Mouse (Mus musculus) kidney, embryonic 16.5 days (tissue): ENCODE data around the gene Chil5. TPM values are rescaled to one million over a fixed set of nuclear protein-coding genes. Genes with fewer than 3 reads are reported as not detected.
"Not testable (repeated sequence)": the region's sequence is repeated elsewhere in the genome, so short reads cannot be mapped to it uniquely, and the experiment has no call there.

ENCODE experiments used
- ATAC-seq: fragments of 200-750 bp; cut with Nextera tagmentation; 2 replicates; pipeline ENCODE4 v1.8.0; 2017; ENCODE audit warnings: moderate TSS enrichment; ENCODE audit not compliant: low FRiP score, low TSS enrichment
- H3K27ac ChIP-seq: fragments of 300-500 bp; sonication (generic); 2 replicates; pipeline ENCODE4 v1.5.1; 2014; ENCODE audit warnings: low read length
- H3K27me3 ChIP-seq: fragments of 300-500 bp; sonication (generic); 2 replicates; pipeline ENCODE4 v1.6.1; 2014; ENCODE audit warnings: low read length, control low read depth, mixed read lengths; ENCODE audit not compliant: insufficient read depth
- H3K36me3 ChIP-seq: fragments of 300-500 bp; sonication (generic); 2 replicates; pipeline ENCODE4 v1.6.1; 2014; ENCODE audit warnings: low read length, control low read depth, mixed read lengths; ENCODE audit not compliant: insufficient read depth
- H3K4me1 ChIP-seq: fragments of 300-500 bp; sonication (generic); 2 replicates; pipeline ENCODE4 v1.6.1; 2014; ENCODE audit warnings: low read length, control low read depth, mixed read lengths; ENCODE audit not compliant: insufficient read depth
- H3K4me2 ChIP-seq: fragments of 300-500 bp; sonication (generic); replicated peaks from 2 replicates; pipeline ENCODE4 v1.6.1; 2014; ENCODE audit warnings: low read depth, low read length
- H3K4me3 ChIP-seq: fragments of 300-500 bp; sonication (generic); 2 replicates; pipeline ENCODE4 v1.5.1; 2014; ENCODE audit warnings: mild to moderate bottlenecking, low read length
- H3K9ac ChIP-seq: fragments of 300-500 bp; sonication (generic); replicated peaks from 2 replicates; pipeline ENCODE4 v1.6.1; 2014; ENCODE audit warnings: low read length
- H3K9me3 ChIP-seq: fragments of 300-500 bp; sonication (generic); 2 replicates; pipeline ENCODE4 v1.6.1; 2016; ENCODE audit warnings: low read length, control low read depth
- WGBS: fragments of 180-500 bp; shearing (Covaris S2); extraction: QIAGEN DNeasy Blood & Tissue Kit; methylation state at CpG from one replicate; pipeline ENCODE4 v1.1.7; 2014; 5-methylcytosine and 5-hydroxymethylcytosine counted together
- polyA plus RNA-seq: library from polyadenylated mRNA; unstranded; fragments of >200 nt; fragmentation: Nextera tagmentation; extraction: Ambion mirVana; gene quantifications from 2 replicates; pipeline ENCODE4 v1.2.1, GENCODE M21; 2015

Gene Chil5
- not detected in 2 replicates for polyA plus RNA-seq

- H3K27ac ChIP-seq, result no peak within 1 kb of the TSS
- H3K4me1 ChIP-seq, result no peaks in the 10 kb centered on the region
- no peaks in the 10 kb centered on the region for H3K27me3 ChIP-seq
- no peaks in the 10 kb centered on the region for H3K9me3 ChIP-seq
- H3K9ac ChIP-seq, result no peak within 1 kb of the TSS
- H3K4me2 ChIP-seq, result no peak within 1 kb of the TSS
- WGBS, result 88% methylated on average over 1 of the region's 1 CpGs
- H3K4me3 ChIP-seq, result no peak within 1 kb of the TSS
- ATAC-seq, result no peak
- H3K36me3 ChIP-seq, result no peaks in the 10 kb centered on the region
Observed at GRCm38 (mm10) chr3:106032781-106033180, at the start of gene Chil5. Gene Chil5 (minus strand): TSS chr3:106032814.

DNA sequence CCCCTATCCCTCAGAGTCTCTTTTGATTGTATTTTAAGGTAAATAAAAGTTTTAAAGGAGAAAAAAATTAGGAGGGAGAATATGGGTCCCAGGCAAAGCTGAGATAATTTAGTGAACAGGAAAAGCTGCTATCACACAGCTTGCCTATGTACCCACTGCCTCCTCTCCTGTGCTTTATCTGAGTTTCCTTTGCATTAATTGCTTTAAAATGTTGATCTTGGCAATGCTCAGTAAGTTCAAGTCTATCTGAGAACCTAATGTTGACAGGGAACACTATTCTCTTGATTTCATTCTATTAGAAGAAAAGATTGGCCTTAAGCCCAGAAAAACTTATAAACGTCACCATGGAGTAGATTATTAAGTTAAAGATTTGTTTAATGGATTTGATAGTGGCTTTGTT lies 42.2 kb upstream of the Chil5 start:
- 50% methylated on average over 1 of the region's 1 CpGs for WGBS
- Histone ChIP-seq H3K36me3 (no peaks in the 10 kb centered on the region), H3K4me2 (no peak overlapping the region), H3K4me3 (no peak overlapping the region), H3K9me3 (no peaks in the 10 kb centered on the region), H3K27me3 (no peaks in the 10 kb centered on the region), H3K27ac (no peak overlapping the region), H3K9ac (no peak overlapping the region), H3K4me1 (no peaks in the 10 kb centered on the region)
- ATAC-seq, result no peak

GRCm38 (mm10) chr3:106070994-106071393 lies 38.4 kb upstream of the Chil5 start:
- no peak for ATAC-seq
- H3K27me3 ChIP-seq, result no peaks in the 10 kb centered on the region
- no peaks in the 10 kb centered on the region for H3K4me1 ChIP-seq
- no peak overlapping the region for H3K9ac ChIP-seq
- H3K36me3 ChIP-seq, result no peaks in the 10 kb centered on the region
- no peak overlapping the region for H3K4me3 ChIP-seq
- no peak overlapping the region for H3K27ac ChIP-seq
- no peaks in the 10 kb centered on the region for H3K9me3 ChIP-seq
- H3K4me2 ChIP-seq, result no peak overlapping the region
- WGBS, result 86% methylated on average over 2 of the region's 2 CpGs

GRCm38 (mm10) chr3:106067707-106068106 lies 35.1 kb upstream of the Chil5 start:
- H3K4me1 ChIP-seq, H3K27me3 ChIP-seq, H3K9ac ChIP-seq, H3K27ac ChIP-seq, ATAC-seq, H3K4me2 ChIP-seq, H3K9me3 ChIP-seq, H3K36me3 ChIP-seq, H3K4me3 ChIP-seq: not testable (repeated sequence)
- 41% methylated on average over 5 of the region's 5 CpGs for WGBS

GRCm38 (mm10) chr3:106057966-106058365 lies 25.4 kb upstream of the Chil5 start:
- Histone ChIP-seq H3K36me3 (no peaks in the 10 kb centered on the region), H3K9me3 (no peaks in the 10 kb centered on the region), H3K4me3 (no peak overlapping the region), H3K27me3 (no peaks in the 10 kb centered on the region), H3K9ac (no peak overlapping the region), H3K27ac (no peak overlapping the region), H3K4me1 (no peaks in the 10 kb centered on the region), H3K4me2 (no peak overlapping the region)
- ATAC-seq, result no peak
- 86% methylated on average over 3 of the region's 3 CpGs for WGBS

DNA sequence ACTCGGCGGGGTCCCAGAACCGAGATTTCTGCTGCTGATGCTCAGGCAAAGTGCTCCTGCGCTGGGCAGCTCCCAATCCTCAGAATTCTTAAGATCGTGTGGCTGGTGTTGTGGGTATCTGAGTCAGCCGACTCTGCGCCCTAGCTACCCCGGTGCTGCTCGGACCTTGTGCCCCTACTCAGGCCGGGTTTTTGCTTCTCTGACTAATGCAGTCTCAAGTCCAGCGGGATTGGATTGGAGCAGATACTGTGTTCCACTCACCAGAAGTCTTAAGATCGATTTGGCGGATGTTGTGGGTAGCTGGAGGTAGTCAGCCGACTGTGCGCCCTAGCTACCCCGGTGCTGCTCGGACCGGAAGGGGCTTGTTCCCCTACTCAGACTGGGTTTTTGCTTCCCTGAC lies 19.3 kb upstream of the Chil5 start:
- Histone ChIP-seq H3K4me1 (no peaks in the 10 kb centered on the region), H3K4me2 (no peak overlapping the region), H3K9me3 (no peaks in the 10 kb centered on the region), H3K36me3 (no peaks in the 10 kb centered on the region), H3K27ac (no peak overlapping the region), H3K9ac (no peak overlapping the region), H3K27me3 (no peaks in the 10 kb centered on the region), H3K4me3 (no peak overlapping the region)
- no peak for ATAC-seq
- WGBS, result 67% methylated on average over 18 of the region's 18 CpGs

GRCm38 (mm10) chr3:106040306-106040705 lies 7.7 kb upstream of the Chil5 start:
- Histone ChIP-seq H3K4me1 (no peaks in the 10 kb centered on the region), H3K27ac (no peak overlapping the region), H3K36me3 (no peaks in the 10 kb centered on the region), H3K27me3 (no peaks in the 10 kb centered on the region), H3K9me3 (no peaks in the 10 kb centered on the region), H3K4me2 (no peak overlapping the region), H3K9ac (no peak overlapping the region), H3K4me3 (no peak overlapping the region)
- WGBS, result 92% methylated on average over 2 of the region's 2 CpGs
- ATAC-seq, result no peak

- 96% methylated on average over 2 of the region's 2 CpGs for WGBS
- Histone ChIP-seq H3K36me3 (no peaks in the 10 kb centered on the region), H3K9me3 (no peaks in the 10 kb centered on the region), H3K27me3 (no peaks in the 10 kb centered on the region), H3K4me3 (no peak overlapping the region), H3K27ac (no peak overlapping the region), H3K9ac (no peak overlapping the region), H3K4me2 (no peak overlapping the region), H3K4me1 (no peaks in the 10 kb centered on the region)
- ATAC-seq, result no peak
Observed at GRCm38 (mm10) chr3:106024135-106024534, 8.5 kb downstream of the Chil5 start.

DNA sequence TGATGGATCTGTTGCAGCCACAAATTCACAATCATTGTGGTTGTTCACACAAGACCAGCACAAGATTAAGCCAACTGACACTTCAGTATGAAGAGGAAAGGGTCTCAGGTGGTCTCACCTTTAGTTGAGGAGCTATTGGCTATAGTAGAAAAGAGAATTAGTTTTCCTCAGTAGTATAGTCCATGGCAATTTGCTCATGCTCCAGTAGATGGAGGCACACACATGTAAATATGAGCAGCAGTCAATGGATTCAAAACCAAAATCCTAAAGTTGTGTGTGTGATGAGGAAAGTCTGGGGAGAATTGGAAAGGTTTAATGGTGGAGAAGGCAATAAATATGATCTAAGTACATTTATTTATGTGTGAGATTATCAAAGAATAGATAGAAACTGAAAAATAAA lies 10.8 kb downstream of the Chil5 start:
- no peaks in the 10 kb centered on the region for H3K36me3 ChIP-seq
- H3K4me1 ChIP-seq, result no peaks in the 10 kb centered on the region
- H3K4me3 ChIP-seq, result no peak overlapping the region
- no peak for ATAC-seq
- H3K27me3 ChIP-seq, result no peaks in the 10 kb centered on the region
- H3K9ac ChIP-seq, result no peak overlapping the region
- no peak overlapping the region for H3K27ac ChIP-seq
- no peak overlapping the region for H3K4me2 ChIP-seq
- H3K9me3 ChIP-seq, result no peaks in the 10 kb centered on the region

GRCm38 (mm10) chr3:106014546-106014945 lies 18.1 kb downstream of the Chil5 start, which contains the start of gene Pifo:
Gene Pifo (minus strand): TSS chr3:106014646.
- Histone ChIP-seq H3K4me1 (no peaks in the 10 kb centered on the region), H3K4me2 (no peak within 1 kb of the TSS), H3K4me3 (no peak within 1 kb of the TSS), H3K9ac (no peak within 1 kb of the TSS), H3K36me3 (no peaks in the 10 kb centered on the region), H3K9me3 (no peaks in the 10 kb centered on the region), H3K27ac (no peak within 1 kb of the TSS), H3K27me3 (no peaks in the 10 kb centered on the region)
- no peak for ATAC-seq
- WGBS, result 85% methylated on average over 2 of the region's 2 CpGs

DNA sequence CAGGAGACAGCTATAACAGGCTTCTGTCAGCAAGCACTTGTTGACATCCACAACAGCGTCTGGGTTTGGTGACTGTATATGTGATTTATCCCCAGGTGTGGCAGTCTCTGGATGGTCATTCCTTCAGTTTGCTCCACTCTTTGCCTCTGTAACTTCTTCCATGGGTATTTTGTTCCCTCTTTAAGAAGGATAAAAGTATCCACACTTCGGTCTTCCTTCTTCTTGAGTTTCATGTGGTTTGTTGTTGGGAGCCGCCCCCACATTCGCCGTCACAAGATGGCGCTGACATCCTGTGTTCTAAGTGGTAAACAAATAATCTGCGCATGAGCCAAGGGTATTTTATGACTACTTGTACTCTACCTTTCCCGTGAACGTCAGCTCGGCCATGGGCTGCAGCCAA lies 29.3 kb downstream of the Chil5 start:
- H3K36me3 ChIP-seq, H3K4me3 ChIP-seq, H3K4me2 ChIP-seq, H3K27ac ChIP-seq, H3K9ac ChIP-seq, ATAC-seq, H3K4me1 ChIP-seq, H3K27me3 ChIP-seq, H3K9me3 ChIP-seq: not testable (repeated sequence)
- WGBS, result 70% methylated on average over 10 of the region's 10 CpGs
